Mouse (Mus musculus): ENCODE data around the gene Cdc25b. TPM values are rescaled to one million over a fixed set of nuclear protein-coding genes. Genes with fewer than 3 reads are reported as not detected.
A peak's percentile ranks its signal among the peaks of the same experiment; 100 is the strongest.

Gene Cdc25b
- polyA plus RNA-seq, 1 experiment from 2014 or later = 38.7 TPM

DNA sequence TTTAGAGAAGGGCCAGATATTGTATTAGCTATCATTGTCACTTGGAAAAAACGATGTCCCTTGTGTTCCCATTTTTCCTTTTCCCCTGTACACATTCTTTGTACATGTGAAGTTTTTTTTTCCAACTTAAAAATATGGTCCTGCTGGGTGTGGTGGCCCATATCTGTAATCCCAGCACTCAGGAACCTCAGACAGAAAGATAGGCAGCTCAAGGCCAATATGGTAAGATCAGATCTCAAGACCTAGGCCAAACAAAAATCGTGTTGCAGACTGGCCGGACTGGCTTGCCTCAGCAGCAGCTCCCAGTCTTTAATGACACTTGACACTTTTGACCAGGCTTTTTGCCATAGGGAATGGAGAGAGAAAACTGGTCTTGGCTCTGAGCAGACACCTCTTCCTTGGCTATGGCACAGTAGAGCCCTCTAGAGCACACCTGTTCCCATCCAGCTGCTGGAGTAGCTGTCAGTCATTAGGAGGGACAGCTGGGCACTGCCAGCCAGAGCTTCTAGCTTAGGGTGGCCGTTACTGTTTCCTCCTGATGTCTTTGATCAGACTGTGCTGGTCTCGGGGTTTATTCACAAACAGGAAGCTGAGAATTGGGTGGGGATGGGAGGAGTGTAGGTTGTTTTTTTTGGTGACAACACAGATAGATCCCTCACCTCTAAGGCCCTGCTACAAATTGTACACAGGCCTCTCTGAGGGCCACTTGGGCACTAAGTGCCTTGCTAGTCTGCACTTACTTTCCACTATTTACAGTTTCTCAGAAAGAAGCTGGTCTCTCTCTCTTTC lies 3.0 kb downstream of the Cdc25b start:
- H3K36me3 ChIP-seq (ENCODE audit: control insufficient read depth, insufficient read depth, low read length) = peaks cover 16% of the 10 kb centered on the region
- H3K9me3 ChIP-seq (ENCODE audit: control insufficient read depth, low read length) = no peaks in the 10 kb centered on the region
- H3K4me3 ChIP-seq (ENCODE audit: low read depth, low read length) = no peak overlapping the region
- no peak for TF ChIP-seq CTCF (IDR thresholded peaks at IDR 0.05; ENCODE audit: low read depth)
- no peak for TF ChIP-seq EP300 (optimal IDR thresholded peaks at IDR 0.05)
- ATAC-seq (ENCODE audit: low FRiP score, low TSS enrichment) = no peak
- peaks cover 9% of the 10 kb centered on the region for H3K4me1 ChIP-seq (replicated peaks; ENCODE audit: control insufficient read depth, insufficient read depth)
- no peak for DNase-seq (ENCODE audit: low spot score)
- peak overlapping the region; percentile 31; the same call in 1 of the 2 replicates for H3K9ac ChIP-seq (ENCODE audit: low read length)
- WGBS = 45% methylated on average over 5 of the region's 5 CpGs
- H3K4me2 ChIP-seq (replicated peaks; ENCODE audit: low read depth) = no peak overlapping the region
- no peaks in the 10 kb centered on the region for H3K27me3 ChIP-seq (ENCODE audit: control insufficient read depth, insufficient read depth, low read length)
- no peak overlapping the region for H3K27ac ChIP-seq (replicated peaks)

DNA sequence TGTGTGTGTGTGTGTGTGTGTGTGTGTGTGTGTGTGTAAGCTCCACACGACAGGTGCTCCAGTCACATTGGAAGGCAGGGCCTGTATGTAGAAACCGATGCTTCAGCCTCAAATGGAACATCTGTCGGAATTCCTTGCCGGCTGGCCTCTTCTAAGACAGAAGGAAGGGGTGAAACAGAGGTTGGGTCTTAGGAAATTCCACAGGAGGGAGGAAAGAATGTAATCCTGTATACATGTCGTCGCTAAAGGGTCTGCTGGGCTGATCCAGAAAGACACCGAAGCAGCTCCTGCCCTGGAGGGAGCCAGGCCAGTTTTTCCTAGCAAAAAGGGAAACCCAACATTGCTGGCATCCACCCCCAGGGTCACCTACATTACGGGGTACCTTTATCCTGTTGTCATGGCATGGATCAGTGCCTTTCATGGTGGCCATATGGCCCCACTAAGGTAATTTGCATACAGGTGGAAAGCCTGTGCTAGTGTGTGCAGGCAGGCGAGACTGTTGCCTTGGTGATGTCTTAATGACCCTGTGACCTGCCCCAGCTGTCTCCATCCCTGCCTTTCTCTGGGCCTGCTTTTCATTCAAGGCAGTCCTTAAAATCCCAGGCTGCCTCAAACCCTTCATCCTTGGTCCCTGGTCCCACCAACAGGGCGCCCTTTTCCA lies 3.7 kb downstream of the Cdc25b start:
- no peak overlapping the region for H3K4me2 ChIP-seq (replicated peaks; ENCODE audit: low read depth)
- H3K27me3 ChIP-seq (ENCODE audit: control insufficient read depth, insufficient read depth, low read length) = no peaks in the 10 kb centered on the region
- WGBS = 38% methylated on average over 10 of the region's 10 CpGs
- no peak for DNase-seq (ENCODE audit: low spot score)
- H3K4me1 ChIP-seq (replicated peaks; ENCODE audit: control insufficient read depth, insufficient read depth) = peaks cover 9% of the 10 kb centered on the region
- H3K27ac ChIP-seq (replicated peaks) = 0 out of 2 replicates have a peak overlapping the region, but pooled peaks have one; percentile 24
- no peaks in the 10 kb centered on the region for H3K9me3 ChIP-seq (ENCODE audit: control insufficient read depth, low read length)
- no peak overlapping the region; the same call in none of the 2 replicates for H3K9ac ChIP-seq (ENCODE audit: low read length)
- no peak overlapping the region for H3K4me3 ChIP-seq (ENCODE audit: low read depth, low read length)
- TF ChIP-seq EP300 (optimal IDR thresholded peaks at IDR 0.05) = no peak
- TF ChIP-seq CTCF (IDR thresholded peaks at IDR 0.05; ENCODE audit: low read depth) = no peak
- no peak for ATAC-seq (ENCODE audit: low FRiP score, low TSS enrichment)
- H3K36me3 ChIP-seq (ENCODE audit: control insufficient read depth, insufficient read depth, low read length) = peaks cover 18% of the 10 kb centered on the region

DNA sequence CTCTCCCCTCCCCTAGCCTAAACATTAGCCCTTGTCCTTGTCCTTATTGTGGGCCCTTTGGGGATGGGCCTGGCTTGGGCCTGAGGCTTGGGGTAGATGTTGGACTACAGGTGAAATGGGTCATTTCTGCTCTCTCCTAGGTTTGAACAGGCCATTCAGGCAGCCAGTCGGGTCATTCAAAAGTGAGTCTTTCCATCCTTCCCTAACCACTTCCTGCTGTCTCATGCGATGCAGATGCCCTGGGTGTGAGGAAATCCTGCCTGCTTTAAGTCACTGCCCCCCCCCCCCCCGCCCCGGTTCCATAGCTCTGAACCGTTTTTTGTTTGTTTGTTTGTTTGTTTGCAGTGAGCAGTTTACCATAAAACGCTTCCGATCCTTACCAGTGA lies 4.2 kb downstream of the Cdc25b start:
- H3K4me3 ChIP-seq (ENCODE audit: low read depth, low read length) = no peak overlapping the region
- no peak for DNase-seq (ENCODE audit: low spot score)
- WGBS = 70% methylated on average over 7 of the region's 7 CpGs
- no peak overlapping the region for H3K9ac ChIP-seq (ENCODE audit: low read length)
- H3K4me1 ChIP-seq (replicated peaks; ENCODE audit: control insufficient read depth, insufficient read depth) = peaks cover 7% of the 10 kb centered on the region
- H3K36me3 ChIP-seq (ENCODE audit: control insufficient read depth, insufficient read depth, low read length) = peaks cover 18% of the 10 kb centered on the region
- H3K4me2 ChIP-seq (replicated peaks; ENCODE audit: low read depth) = no peak overlapping the region
- H3K9me3 ChIP-seq (ENCODE audit: control insufficient read depth, low read length) = no peaks in the 10 kb centered on the region
- H3K27ac ChIP-seq (replicated peaks) = no peak overlapping the region
- H3K27me3 ChIP-seq (ENCODE audit: control insufficient read depth, insufficient read depth, low read length) = no peaks in the 10 kb centered on the region
- ATAC-seq (ENCODE audit: low FRiP score, low TSS enrichment) = no peak
- TF ChIP-seq EP300 (optimal IDR thresholded peaks at IDR 0.05) (no peak), CTCF (IDR thresholded peaks at IDR 0.05; ENCODE audit: low read depth) (no peak)

DNA sequence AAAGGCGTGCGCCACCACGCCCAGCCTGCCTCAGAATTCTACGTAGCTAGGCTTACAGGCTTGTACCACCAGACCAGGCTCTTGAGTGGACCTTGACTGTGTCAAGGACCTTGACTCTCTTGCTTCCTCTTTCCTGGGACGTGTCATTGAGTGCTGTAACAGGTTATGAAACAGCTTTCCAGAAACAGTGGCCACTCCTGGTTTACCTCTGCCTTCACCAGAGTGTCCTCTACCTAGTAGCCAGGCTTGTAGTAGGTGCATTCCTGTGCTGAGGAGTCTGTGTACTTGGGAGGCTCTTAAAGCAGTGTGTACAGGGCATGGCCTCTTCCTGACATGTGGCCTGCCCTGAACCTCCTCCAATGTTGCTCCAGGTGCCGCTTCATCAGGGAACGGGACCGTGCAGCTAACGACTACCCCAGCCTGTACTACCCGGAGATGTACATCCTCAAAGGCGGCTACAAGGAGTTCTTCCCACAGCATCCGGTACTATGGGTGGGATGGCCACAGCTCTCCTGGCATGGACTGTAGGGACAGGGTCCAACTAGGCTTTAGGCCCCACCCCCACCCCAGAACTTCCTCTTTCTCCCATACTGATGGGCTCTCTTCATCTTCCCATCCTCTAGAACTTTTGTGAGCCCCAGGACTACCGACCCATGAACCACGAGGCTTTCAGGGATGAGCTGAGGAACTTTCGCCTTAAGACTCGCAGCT lies 10.0 kb downstream of the Cdc25b start:
- no peak overlapping the region for H3K4me3 ChIP-seq (ENCODE audit: low read depth, low read length)
- no peak overlapping the region for H3K4me2 ChIP-seq (replicated peaks; ENCODE audit: low read depth)
- DNase-seq (ENCODE audit: low spot score) = no peak
- no peaks in the 10 kb centered on the region for H3K4me1 ChIP-seq (replicated peaks; ENCODE audit: control insufficient read depth, insufficient read depth)
- no peak overlapping the region for H3K9ac ChIP-seq (ENCODE audit: low read length)
- H3K9me3 ChIP-seq (ENCODE audit: control insufficient read depth, low read length) = no peaks in the 10 kb centered on the region
- H3K27me3 ChIP-seq (ENCODE audit: control insufficient read depth, insufficient read depth, low read length) = no peaks in the 10 kb centered on the region
- no peak overlapping the region for H3K27ac ChIP-seq (replicated peaks)
- H3K36me3 ChIP-seq (ENCODE audit: control insufficient read depth, insufficient read depth, low read length) = peaks cover 26% of the 10 kb centered on the region
- peak; percentile 19; the same call in 1 of the 2 replicates for ATAC-seq (ENCODE audit: low FRiP score, low TSS enrichment)
- WGBS = 92% methylated on average over 16 of the region's 16 CpGs
- TF ChIP-seq CTCF (IDR thresholded peaks at IDR 0.05; ENCODE audit: low read depth) = no peak
- TF ChIP-seq EP300 (optimal IDR thresholded peaks at IDR 0.05) = no peak

DNA sequence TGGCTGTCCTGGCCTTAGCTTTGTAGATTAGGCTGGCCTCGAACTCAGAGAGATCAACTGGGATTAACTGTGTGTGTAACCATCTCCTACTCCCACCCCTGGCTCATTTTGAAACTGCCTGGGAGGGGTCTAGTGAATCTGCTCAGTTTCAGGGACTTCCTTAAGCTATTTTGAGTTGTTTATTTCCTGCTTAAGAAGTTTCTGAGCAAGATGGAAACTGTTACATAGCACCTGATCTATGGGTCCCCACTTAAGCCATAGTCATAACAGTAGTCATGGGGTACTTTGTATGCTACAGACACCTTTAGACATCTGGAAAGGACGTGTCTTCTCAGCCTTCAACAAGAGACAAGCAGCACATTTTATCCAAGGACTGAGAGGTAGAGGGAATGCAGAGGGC lies 14.0 kb downstream of the Cdc25b start:
- no peak for TF ChIP-seq CTCF (IDR thresholded peaks at IDR 0.05; ENCODE audit: low read depth)
- no peak for TF ChIP-seq EP300 (optimal IDR thresholded peaks at IDR 0.05)
- 67% methylated on average over 2 of the region's 2 CpGs for WGBS
- Histone ChIP-seq H3K4me2 (replicated peaks; ENCODE audit: low read depth) (no peak overlapping the region), H3K4me1 (replicated peaks; ENCODE audit: control insufficient read depth, insufficient read depth) (peaks cover 8% of the 10 kb centered on the region), H3K27me3 (ENCODE audit: control insufficient read depth, insufficient read depth, low read length) (no peaks in the 10 kb centered on the region), H3K4me3 (ENCODE audit: low read depth, low read length) (no peak overlapping the region), H3K9me3 (ENCODE audit: control insufficient read depth, low read length) (no peaks in the 10 kb centered on the region), H3K27ac (replicated peaks) (no peak overlapping the region), H3K9ac (ENCODE audit: low read length) (no peak overlapping the region), H3K36me3 (ENCODE audit: control insufficient read depth, insufficient read depth, low read length) (peaks cover 8% of the 10 kb centered on the region; the same call in 1 of the 2 replicates)
- no peak for ATAC-seq (ENCODE audit: low FRiP score, low TSS enrichment)
- no peak for DNase-seq (ENCODE audit: low spot score)

Measured in stomach, postnatal 0 days (tissue).